Comparison of ENCODE assay signal across 8 mouse cellular contexts in genomic region chr5:33781964-33782344, GRCm38 (mm10). TPM values are rescaled to one million over a fixed set of nuclear protein-coding genes. Genes with fewer than 3 reads are reported as not detected.
DNase-seq lines count a peak whose midpoint lies in the region; ATAC-seq and TF ChIP-seq lines count a peak whose summit lies in the region.

No protein-coding gene starts in this region.

- H3K9ac ChIP-seq in heart, embryonic 15.5 days = peak overlapping the region; percentile 92
- H3K9ac ChIP-seq in MEL (ENCODE audit: control insufficient read depth, low read depth, low read length, poor library complexity, severe bottlenecking) = peak overlapping the region; percentile 89
- peak overlapping the region; percentile 94 for H3K9ac ChIP-seq in stomach, embryonic 16.5 days (ENCODE audit: low read length)

- no peak for ATAC-seq in heart, embryonic 15.5 days (replicated peaks; ENCODE audit: insufficient number of reproducible peaks, insufficient read depth, low FRiP score, low read depth)
- peak; percentile 78 for ATAC-seq in erythroid progenitor cell, adult 5-6 weeks (replicated peaks; ENCODE audit: low FRiP score, poor library complexity, severe bottlenecking)
- no peak for ATAC-seq in stomach, embryonic 16.5 days (ENCODE audit: insufficient read depth, low FRiP score)

- H3K79me2 ChIP-seq in MEL (ENCODE audit: control insufficient read depth, insufficient read depth, low read length, poor library complexity) = peaks cover 19% of the 10 kb centered on the region

- H3K9me3 ChIP-seq in heart, embryonic 15.5 days (replicated peaks) = no peaks in the 10 kb centered on the region
- no peaks in the 10 kb centered on the region for H3K9me3 ChIP-seq in MEL (replicated peaks; ENCODE audit: insufficient read depth, low read length)
- H3K9me3 ChIP-seq in stomach, embryonic 16.5 days (replicated peaks; ENCODE audit: control insufficient read depth, low read length) = no peaks in the 10 kb centered on the region

- 0 out of 4 replicates have a peak, but pooled peaks of 1 of the 2 experiments have one; percentile 7 for TF ChIP-seq EP300 in MEL (IDR thresholded peaks at IDR 0.05; ENCODE audit: low read depth in 1 of 2, low read length in 2 of 2)

- WGBS in heart, embryonic 15.5 days = 4% methylated on average over 11 of the region's 11 CpGs
- WGBS in stomach, embryonic 16.5 days = 3% methylated on average over 11 of the region's 11 CpGs

- peaks cover 9% of the 10 kb centered on the region; the same call in 1 of the 2 replicates for H3K36me3 ChIP-seq in heart, embryonic 15.5 days
- H3K36me3 ChIP-seq in MEL (ENCODE audit: control insufficient read depth in 1 of 2, insufficient read depth in 2 of 2, low read length in 2 of 2) = peaks cover 0 to 14% of the 10 kb centered on the region in 2 experiments; a peak in 2 of 4 replicates
- no peaks in the 10 kb centered on the region; the same call in 1 of the 2 replicates for H3K36me3 ChIP-seq in stomach, embryonic 16.5 days (ENCODE audit: control insufficient read depth, insufficient read depth, low read length)

- no peaks in the 10 kb centered on the region for H3K27me3 ChIP-seq in heart, embryonic 15.5 days
- H3K27me3 ChIP-seq in MEL (ENCODE audit: control insufficient read depth in 1 of 2, insufficient read depth in 2 of 2, low read length in 2 of 2) = no peaks in the 10 kb centered on the region
- no peaks in the 10 kb centered on the region for H3K27me3 ChIP-seq in stomach, embryonic 16.5 days (ENCODE audit: control insufficient read depth, insufficient read depth, low read length)

- peaks cover 20% of the 10 kb centered on the region for H3K4me1 ChIP-seq in heart, embryonic 15.5 days (replicated peaks)
- H3K4me1 ChIP-seq in MEL (ENCODE audit: control insufficient read depth in 1 of 2, insufficient read depth in 2 of 2, low read length in 2 of 2) = peaks cover 3 to 19% of the 10 kb centered on the region in 2 experiments
- H3K4me1 ChIP-seq in stomach, embryonic 16.5 days (ENCODE audit: control insufficient read depth, insufficient read depth, low read length) = peaks cover 5% of the 10 kb centered on the region

- no peak for DNase-seq in heart, postnatal 4 days
- DNase-seq in MEL (ENCODE audit: low read depth, low spot score) = no peak
- DNase-seq in liver = peak; percentile 48
- no peak for DNase-seq in adrenal gland, postnatal 14 days
- DNase-seq in cerebellum, postnatal 14 days = no peak

- TF ChIP-seq RAD21 in MEL (IDR thresholded peaks at IDR 0.05; ENCODE audit: low read depth, low read length) = no peak

- H3K4me2 ChIP-seq in heart, embryonic 15.5 days = peak overlapping the region; percentile 76
- peak overlapping the region; percentile 91 for H3K4me2 ChIP-seq in stomach, embryonic 16.5 days (ENCODE audit: low read depth, low read length)

- peak overlapping the region; percentile 91 for H3K27ac ChIP-seq in heart, embryonic 15.5 days
- no peak overlapping the region for H3K27ac ChIP-seq in MEL (ENCODE audit: control insufficient read depth, low read depth, low read length)
- H3K27ac ChIP-seq in stomach, embryonic 16.5 days (ENCODE audit: low read length) = peak overlapping the region; percentile 69; the same call in 1 of the 2 replicates

- H3K4me3 ChIP-seq in heart, embryonic 15.5 days = peak overlapping the region; percentile 98
- peak overlapping the region; percentile 75 to 85 for H3K4me3 ChIP-seq in MEL (ENCODE audit: control insufficient read depth in 1 of 2, insufficient read depth in 1 of 2, low read depth in 2 of 2, low read length in 2 of 2)
- peak overlapping the region; percentile 97 for H3K4me3 ChIP-seq in stomach, embryonic 16.5 days (replicated peaks; ENCODE audit: low read length)

- no peak for TF ChIP-seq CTCF in MEL (IDR thresholded peaks at IDR 0.05 in 2 of 3, conservative IDR thresholded peaks at IDR 0.05 in 1 of 3; ENCODE audit: control insufficient read depth in 1 of 3, insufficient read depth in 1 of 3, low read depth in 2 of 3, low read length in 3 of 3, poor library complexity in 1 of 3, severe bottlenecking in 1 of 3)

- TF ChIP-seq POLR2A in MEL (IDR thresholded peaks at IDR 0.05; ENCODE audit: control insufficient read depth in 1 of 2, insufficient read depth in 1 of 2, low read depth in 1 of 2, low read length in 2 of 2, poor library complexity in 1 of 2) = no peak

TF ChIP-seq in MEL, 35 proteins besides CTCF, POLR2A, EP300 and RAD21:
- TF ChIP-seq TBP (IDR thresholded peaks at IDR 0.05; ENCODE audit: low read depth, low read length) (0 out of 2 replicates have a peak, but pooled peaks have one; percentile 38), USF2 (IDR thresholded peaks at IDR 0.05; ENCODE audit: borderline replicate concordance in 1 of 2, insufficient read depth in 1 of 2, low read depth in 1 of 2, low read length in 2 of 2) (no peak), MAX (IDR thresholded peaks at IDR 0.05; ENCODE audit: low read length) (no peak), UBTF (IDR thresholded peaks at IDR 0.05; ENCODE audit: borderline replicate concordance, insufficient read depth, low read depth, low read length) (0 out of 2 replicates have a peak, but pooled peaks have one; percentile 44), JUND (IDR thresholded peaks at IDR 0.05; ENCODE audit: low read depth, low read length) (no peak), POLR2AphosphoS2 (IDR thresholded peaks at IDR 0.05; ENCODE audit: low read length) (no peak), MEF2A (IDR thresholded peaks at IDR 0.05; ENCODE audit: extremely low read depth, insufficient replicate concordance, low read depth, low read length, poor library complexity, severe bottlenecking) (no peak), SIN3A (IDR thresholded peaks at IDR 0.05; ENCODE audit: low read length) (no peak), CHD2 (IDR thresholded peaks at IDR 0.05; ENCODE audit: low read length) (no peak), TCF12 (IDR thresholded peaks at IDR 0.05; ENCODE audit: low read depth, low read length) (no peak), ZKSCAN1 (IDR thresholded peaks at IDR 0.05; ENCODE audit: low read depth, low read length) (no peak; the same call in 1 of the 2 replicates), ZNF384 (IDR thresholded peaks at IDR 0.05; ENCODE audit: low read depth, low read length) (no peak), POLR2AphosphoS5 (IDR thresholded peaks at IDR 0.05; ENCODE audit: borderline replicate concordance, low read depth, low read length) (no peak), GATA1 (IDR thresholded peaks at IDR 0.05; ENCODE audit: low read depth, low read length) (no peak), HCFC1 (IDR thresholded peaks at IDR 0.05; ENCODE audit: low read depth, low read length) (no peak), GABPA (IDR thresholded peaks at IDR 0.05; ENCODE audit: low read depth, low read length) (no peak), ZC3H11A (IDR thresholded peaks at IDR 0.05; ENCODE audit: low read depth, low read length) (no peak), NRF1 (IDR thresholded peaks at IDR 0.05; ENCODE audit: insufficient read depth, low read depth, low read length, poor library complexity, severe bottlenecking) (no peak), TAL1 (IDR thresholded peaks at IDR 0.05; ENCODE audit: low read length) (no peak), CHD1 (IDR thresholded peaks at IDR 0.05; ENCODE audit: low read depth, low read length) (0 out of 2 replicates have a peak, but pooled peaks have one; percentile 40), MYB (IDR thresholded peaks at IDR 0.05; ENCODE audit: low read depth, low read length) (no peak), ELF1 (IDR thresholded peaks at IDR 0.05; ENCODE audit: low read depth, low read length) (no peak)

RNA-seq across cellular contexts. Expression of gene Letm1, which starts 0.7 kb away (rescaled TPM):
- 40.5 and 49.5 TPM in 2 replicates for polyA plus RNA-seq in heart, embryonic 15.5 days (2015; fragmentation: Nextera tagmentation; extraction: Ambion mirVana)
- 100 to 1,000 TPM; 101 to 103 TPM for total RNA-seq in heart, postnatal 4 days (2021)
- total RNA-seq in MEL (2012; rRNA removed) = 50.0 and 59.5 TPM in 2 replicates
- 100 to 1,000 TPM; 119 to 127 TPM for polyA plus RNA-seq in MEL (2012; ENCODE audit: insufficient read depth in 1 of 2, insufficient read length in 2 of 2, low read depth in 1 of 2, low replicate concordance in 2 of 2, missing spikeins in 1 of 2)
- total RNA-seq in erythroid progenitor cell, adult 5-6 weeks (2015; ENCODE audit: low replicate concordance) = 7.6 and 13.8 TPM in 2 replicates
- 8.3 and 13.4 TPM in 2 replicates for total RNA-seq in erythroid progenitor cell, adult 5-6 weeks (2017; ENCODE audit: low replicate concordance)
- 35.3 and 39.3 TPM in 2 replicates for polyA plus RNA-seq in stomach, embryonic 16.5 days (2015; fragmentation: Nextera tagmentation; extraction: Ambion mirVana)
- total RNA-seq in adrenal gland, postnatal 14 days (2021) = 160 and 173 TPM in 2 replicates

RNA-seq across cellular contexts. Expression of gene Nsd2, which starts 38.6 kb away (rescaled TPM):
- polyA plus RNA-seq in heart, embryonic 15.5 days (2015; fragmentation: Nextera tagmentation; extraction: Ambion mirVana) = 25.3 and 28.3 TPM in 2 replicates
- 100 to 1,000 TPM in 1 of 2 experiments, 10 to 100 TPM in 1; 96.1 to 104 TPM for total RNA-seq in heart, postnatal 4 days (2021)
- total RNA-seq in MEL (2012; rRNA removed) = 82.5 and 102 TPM in 2 replicates
- 100 to 1,000 TPM; 116 to 233 TPM for polyA plus RNA-seq in MEL (2012; ENCODE audit: insufficient read depth in 1 of 2, insufficient read length in 2 of 2, low read depth in 1 of 2, low replicate concordance in 2 of 2, missing spikeins in 1 of 2)
- 111 and 127 TPM in 2 replicates for total RNA-seq in erythroid progenitor cell, adult 5-6 weeks (2015; ENCODE audit: low replicate concordance)
- 243 and 248 TPM in 2 replicates for total RNA-seq in erythroid progenitor cell, adult 5-6 weeks (2017; ENCODE audit: low replicate concordance)
- polyA plus RNA-seq in stomach, embryonic 16.5 days (2015; fragmentation: Nextera tagmentation; extraction: Ambion mirVana) = 28.3 and 29.9 TPM in 2 replicates
- total RNA-seq in adrenal gland, postnatal 14 days (2021) = 52.4 and 55.2 TPM in 2 replicates
